Mouse (Mus musculus) cerebellum, postnatal 36 days (tissue): Measurements from ENCODE around the gene Stpg1.

Experiments used
- DNase-seq, 2 experiments: peaks; one replicate each; pipeline ENCODE4 v3.0.0; 2021 to 2022; ENCODE audit warnings: mixed read lengths in 2 of 2

Gene Stpg1

DNA sequence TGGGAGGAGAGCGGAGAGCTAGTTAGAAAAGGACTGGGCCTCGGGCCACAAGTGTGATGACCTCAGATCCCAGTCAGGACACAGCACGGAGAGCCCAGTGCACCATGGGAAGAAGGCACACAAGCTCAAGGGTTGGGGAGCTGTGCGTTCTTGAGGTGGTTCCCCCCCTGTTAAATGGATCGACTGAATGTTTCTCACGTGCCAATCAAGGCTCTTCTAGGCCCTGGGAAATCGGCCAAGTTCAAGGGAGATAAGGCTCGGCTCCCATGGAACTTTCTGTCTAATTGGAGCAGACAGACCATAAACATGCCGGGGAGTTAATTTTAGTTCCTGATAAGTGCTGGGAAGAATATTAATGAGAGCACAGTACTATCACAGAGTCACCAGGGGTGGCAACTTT lies 70.8 kb downstream of the Stpg1 start:
- DNase-seq, result no peak

DNA sequence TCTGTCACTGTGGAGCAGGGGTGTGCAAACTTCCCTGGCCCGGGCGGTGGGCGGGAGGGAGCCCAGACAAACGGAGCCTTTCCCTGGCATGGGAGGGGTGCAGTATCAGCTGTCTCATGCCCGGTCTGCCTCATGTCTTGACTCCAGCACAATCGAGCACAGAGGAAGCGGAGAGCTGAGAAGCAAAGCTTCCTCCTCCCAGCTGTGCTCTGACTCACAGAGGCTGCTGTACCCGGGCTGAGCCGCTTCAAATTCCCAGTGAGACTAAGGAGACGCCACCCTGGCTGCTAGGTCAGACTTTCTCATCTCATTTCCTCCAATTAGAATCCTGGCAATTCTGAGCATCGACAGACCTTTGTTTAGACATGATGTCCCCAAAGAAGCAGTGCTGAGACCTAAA lies 72.5 kb downstream of the Stpg1 start:
- DNase-seq, result no peak

DNA sequence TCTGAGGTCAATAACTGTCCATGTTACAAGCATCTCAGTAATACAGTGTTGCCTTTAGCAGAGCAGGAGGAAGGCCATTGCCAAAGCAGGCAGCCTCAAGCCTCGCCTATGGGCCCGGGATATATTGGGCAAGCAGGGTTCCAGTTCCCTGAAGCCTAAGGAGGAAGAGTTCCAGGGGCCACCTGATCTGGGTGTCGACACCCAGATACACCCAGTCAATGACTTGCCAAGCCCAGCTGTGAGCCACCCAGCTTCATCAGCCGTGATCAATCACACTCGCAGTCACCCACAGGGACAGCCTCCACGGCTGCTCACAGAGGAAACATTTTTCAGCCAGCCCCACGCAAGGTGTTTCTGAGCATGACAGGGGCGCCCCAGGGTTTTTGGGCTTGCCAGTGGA lies 72.9 kb downstream of the Stpg1 start:
- no peak for DNase-seq

DNA sequence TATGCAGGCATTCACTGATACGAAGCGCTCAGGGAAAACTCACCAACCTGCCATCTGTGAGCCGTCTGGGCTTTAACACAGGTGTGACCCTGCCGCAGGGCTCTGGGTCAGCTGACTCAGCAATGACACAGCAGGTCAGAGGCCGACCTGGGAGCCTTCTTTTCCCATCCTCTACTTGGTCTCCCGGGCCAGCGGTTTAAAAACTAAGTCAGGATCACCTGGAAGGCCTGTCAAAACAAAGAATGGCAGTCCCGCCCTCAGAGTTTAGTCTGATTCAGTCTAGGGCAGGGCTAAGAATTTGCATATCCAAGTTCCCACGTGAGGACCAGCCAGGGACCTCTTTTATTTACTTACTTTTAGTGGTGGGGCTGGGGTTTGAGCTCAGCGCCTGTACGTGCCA lies 74.6 kb downstream of the Stpg1 start:
- no peak for DNase-seq

GRCm38 (mm10) chr4:135570152-135571036 lies 75.8 kb downstream of the Stpg1 start:
- no peak for DNase-seq

DNA sequence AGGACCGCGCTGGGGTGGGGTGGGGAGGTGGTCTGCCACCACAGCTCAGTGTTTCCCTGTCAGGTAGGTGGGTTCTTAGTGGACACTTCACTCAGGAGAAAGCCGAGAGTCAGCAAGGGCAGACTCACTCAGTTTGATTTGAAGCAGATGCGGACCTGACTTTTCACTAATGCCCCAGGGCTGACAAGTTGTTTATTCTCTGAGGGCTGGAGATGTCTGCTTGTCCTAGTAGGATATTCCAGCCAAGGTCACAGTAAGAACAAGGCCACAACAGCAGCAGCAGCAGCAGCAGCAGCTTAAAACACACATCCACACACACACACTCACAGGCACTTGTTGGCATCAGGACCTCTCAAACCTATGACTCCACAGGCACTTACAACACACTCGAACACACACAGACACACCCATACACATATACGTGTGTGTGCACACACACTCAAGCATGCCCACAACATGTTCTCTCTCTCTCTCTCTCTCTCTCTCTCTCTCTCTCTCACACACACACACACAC lies 76.5 kb downstream of the Stpg1 start:
- DNase-seq, result no peak

GRCm38 (mm10) chr4:135572276-135572675 lies 77.7 kb downstream of the Stpg1 start:
- DNase-seq, result no peak

DNA sequence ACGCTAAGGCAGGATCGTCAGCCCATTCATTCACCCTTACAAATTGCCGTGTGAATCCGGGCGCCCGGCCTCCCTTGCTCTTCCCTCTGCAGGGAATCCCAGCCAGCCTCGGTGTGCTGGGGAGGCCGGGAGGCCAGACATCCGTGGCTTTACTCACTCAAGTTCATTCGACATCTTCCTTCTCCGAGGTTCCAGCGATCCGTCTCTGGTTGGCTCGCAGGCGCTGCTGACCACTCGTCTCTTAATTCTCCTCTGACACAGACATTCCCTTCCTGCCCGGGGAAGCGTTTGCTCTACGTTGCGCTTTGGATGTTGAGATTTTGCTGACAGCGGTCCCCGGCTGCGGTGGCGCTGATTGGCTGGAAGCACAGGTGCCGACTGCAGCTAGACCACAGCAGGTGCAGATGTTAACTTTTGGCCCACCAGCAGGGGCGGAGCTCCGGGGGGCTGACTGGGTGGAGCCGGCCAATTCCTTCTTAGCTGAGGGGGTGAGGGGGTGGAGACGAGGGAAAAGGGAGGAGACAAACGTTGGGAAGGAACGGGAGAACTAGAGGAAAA lies 78.7 kb downstream of the Stpg1 start, which contains the start of gene Grhl3:
TSS of gene Grhl3 (minus strand) at position 380 of the 558 bp plus-strand sequence.
- peak; percentile 4 to 6 for DNase-seq

GRCm38 (mm10) chr4:135575365-135576140 lies 81.0 kb downstream of the Stpg1 start:
- no peak for DNase-seq

GRCm38 (mm10) chr4:135578490-135578889 lies 83.9 kb downstream of the Stpg1 start:
- no peak for DNase-seq

DNA sequence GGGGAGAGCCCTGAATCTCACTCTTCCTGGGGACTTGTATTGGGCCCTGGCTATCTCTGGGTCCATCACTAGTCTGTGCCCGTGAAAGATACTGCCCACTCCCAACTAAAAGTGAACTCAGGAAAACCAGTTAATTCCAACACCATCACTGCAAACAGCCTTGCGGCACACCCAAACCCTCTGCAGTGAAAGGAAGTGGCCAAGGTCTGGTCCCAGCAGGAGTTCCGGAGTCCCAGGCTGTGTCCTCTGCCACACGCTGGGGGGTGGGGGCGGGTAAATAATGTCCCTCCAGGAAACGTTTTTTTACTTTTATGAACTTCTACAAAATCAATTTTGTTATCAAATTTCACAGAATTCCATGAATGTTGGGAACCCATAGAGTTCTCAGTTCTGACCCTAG lies 85.1 kb downstream of the Stpg1 start:
- DNase-seq, result no peak

GRCm38 (mm10) chr4:135581222-135581910 lies 86.8 kb downstream of the Stpg1 start:
- DNase-seq, result no peak

DNA sequence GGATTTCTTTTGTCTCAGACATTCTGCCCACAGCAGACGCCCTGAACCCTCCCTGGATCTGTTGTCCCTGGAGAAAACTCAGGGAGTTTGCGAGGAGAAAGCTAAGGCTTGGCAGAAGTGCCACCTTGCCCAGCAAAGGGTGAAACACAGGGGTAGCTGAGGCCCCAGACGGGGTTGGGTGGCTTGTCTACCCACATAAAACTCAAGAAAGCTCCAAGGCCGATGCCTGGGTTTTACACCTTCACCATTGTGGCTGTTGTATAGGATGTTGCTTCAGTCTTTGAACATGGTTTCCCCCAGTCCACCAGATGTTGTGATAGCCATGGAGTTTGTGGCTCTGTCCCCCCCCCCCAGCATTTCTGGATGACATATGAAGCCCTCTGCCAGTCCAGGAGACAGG lies 90.2 kb downstream of the Stpg1 start:
- no peak for DNase-seq
